Mouse (Mus musculus): ENCODE data around the gene Vgll4.
A peak's percentile ranks its signal among the peaks of the same experiment; 100 is the strongest.

Vgll4 gene

GRCm38 (mm10) chr6:114939666-114940065, 30.1 kb downstream of the Vgll4 start:
- DNase-seq (ENCODE audit: low spot score in 2 of 2): no peak

- DNase-seq (ENCODE audit: low spot score in 2 of 2): no peak
Observed at GRCm38 (mm10) chr6:114936941-114937313, 32.9 kb downstream of the Vgll4 start.

- DNase-seq (ENCODE audit: low spot score in 2 of 2): no peak
Observed at GRCm38 (mm10) chr6:114936297-114936940, 33.4 kb downstream of the Vgll4 start.

- DNase-seq (ENCODE audit: low spot score in 2 of 2): no peak
Observed at GRCm38 (mm10) chr6:114935362-114935761, 34.4 kb downstream of the Vgll4 start.

GRCm38 (mm10) chr6:114934045-114934444, 35.7 kb downstream of the Vgll4 start:
- no peak for DNase-seq (ENCODE audit: low spot score in 2 of 2)

- DNase-seq (ENCODE audit: low spot score in 2 of 2): no peak
Observed at GRCm38 (mm10) chr6:114932991-114933392, 36.8 kb downstream of the Vgll4 start.

- DNase-seq (ENCODE audit: low spot score in 2 of 2): no peak
Observed at GRCm38 (mm10) chr6:114932116-114932500, 37.7 kb downstream of the Vgll4 start.

- DNase-seq (ENCODE audit: low spot score in 2 of 2): no peak
Observed at GRCm38 (mm10) chr6:114931212-114932115, 38.3 kb downstream of the Vgll4 start.

GRCm38 (mm10) chr6:114930646-114931045, 39.1 kb downstream of the Vgll4 start:
- DNase-seq (ENCODE audit: low spot score in 2 of 2): no peak

GRCm38 (mm10) chr6:114930038-114930591, 39.7 kb downstream of the Vgll4 start:
- peak in 1 of 2 experiments; percentile 49 for DNase-seq (ENCODE audit: low spot score in 2 of 2)

- no peak for DNase-seq (ENCODE audit: low spot score in 2 of 2)
Observed at GRCm38 (mm10) chr6:114929346-114929745, 40.4 kb downstream of the Vgll4 start.

GRCm38 (mm10) chr6:114928462-114928861, 41.3 kb downstream of the Vgll4 start:
- DNase-seq (ENCODE audit: low spot score in 2 of 2): peak; percentile 60 to 82

- DNase-seq (ENCODE audit: low spot score in 2 of 2): no peak
Observed at GRCm38 (mm10) chr6:114927400-114927799, 42.4 kb downstream of the Vgll4 start.

GRCm38 (mm10) chr6:114926369-114927157, 43.2 kb downstream of the Vgll4 start:
- peak; percentile 64 to 80 for DNase-seq (ENCODE audit: low spot score in 2 of 2)

GRCm38 (mm10) chr6:114925196-114925595, 44.6 kb downstream of the Vgll4 start:
- no peak for DNase-seq (ENCODE audit: low spot score in 2 of 2)

GRCm38 (mm10) chr6:114922355-114923096, 47.3 kb downstream of the Vgll4 start:
- DNase-seq (ENCODE audit: low spot score in 2 of 2): peak in 1 of 2 experiments; percentile 39

- DNase-seq (ENCODE audit: low spot score in 2 of 2): peak; percentile 75 to 81
Observed at GRCm38 (mm10) chr6:114921632-114922354, 48.0 kb downstream of the Vgll4 start.

GRCm38 (mm10) chr6:114920523-114921445, 49.0 kb downstream of the Vgll4 start:
- DNase-seq (ENCODE audit: low spot score in 2 of 2): peak; percentile 46 to 78

GRCm38 (mm10) chr6:114919670-114920313, 50.0 kb downstream of the Vgll4 start:
- no peak for DNase-seq (ENCODE audit: low spot score in 2 of 2)

Measured in spleen, postnatal 4 days (tissue).